Mouse (Mus musculus) 3T3-L1 (cell line): ENCODE measurements around the gene Tk2.
"Not testable (repeated sequence)": the region's sequence is repeated elsewhere in the genome, so short reads cannot be mapped to it uniquely, and the experiment has no call there.

Experiments
- DNase-seq: peaks from one replicate; pipeline ENCODE4 v3.0.0-alpha.2; 2015; ENCODE audit warnings: low read depth, low spot score

Tk2 gene

GRCm38 (mm10) chr8:104248276-104248675 lies at the start of gene Tk2:
Gene Tk2, minus strand, starts transcription at chr8:104248558.
- DNase-seq, result peak; percentile 88

- no peak for DNase-seq
Measured at GRCm38 (mm10) chr8:104294396-104294795, 46.0 kb upstream of the Tk2 start.

DNA sequence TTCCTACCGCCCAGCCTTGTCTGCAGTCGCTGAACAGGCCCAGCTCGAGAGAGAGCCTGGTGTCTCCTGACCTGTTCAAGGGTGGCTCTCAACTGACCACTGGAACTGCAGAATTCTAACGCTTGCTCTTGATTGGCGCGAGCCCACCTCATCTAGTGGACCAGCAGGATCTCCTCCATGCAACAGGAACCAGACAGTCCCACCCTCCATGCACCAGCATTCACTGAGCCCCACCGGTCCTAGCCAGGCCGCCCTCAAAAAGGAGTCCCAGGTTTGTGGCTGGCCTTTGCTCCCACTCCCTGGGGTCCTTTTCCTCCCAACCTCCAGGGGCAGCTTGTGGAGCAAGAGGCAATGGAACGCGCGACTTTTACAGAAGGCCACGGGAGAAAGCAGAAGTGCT lies 44.7 kb upstream of the Tk2 start, which contains the start of gene Cmtm2a:
Cmtm2a (minus strand) TSS at position 101 of the 400 bp plus-strand sequence.
- DNase-seq, result not testable (repeated sequence)

DNA sequence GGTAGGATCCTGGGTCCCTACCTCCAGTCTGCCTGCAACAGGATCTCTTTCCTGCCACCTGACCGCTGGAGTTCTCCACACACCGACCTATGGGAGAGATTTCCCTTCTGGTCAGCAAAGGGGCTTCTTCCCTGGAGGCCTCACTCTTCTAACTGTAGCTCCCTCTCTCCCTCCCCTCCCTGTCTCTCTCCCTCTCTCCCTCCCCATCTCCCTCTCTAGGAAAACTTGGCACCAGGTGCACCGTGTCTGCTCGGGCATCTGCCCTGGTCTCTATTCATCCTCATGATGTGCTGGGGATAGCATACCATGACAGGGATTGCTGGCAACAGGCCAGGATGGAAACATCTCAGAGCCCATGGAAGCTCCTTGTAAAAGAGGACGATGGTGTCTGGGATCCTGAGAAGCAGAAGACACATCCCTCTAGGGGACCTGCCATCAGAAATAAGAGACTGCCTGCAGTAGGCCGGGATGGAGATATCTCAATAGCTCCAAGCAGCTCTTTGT lies 20.6 kb upstream of the Tk2 start:
- no peak for DNase-seq

- DNase-seq, result no peak
Measured at GRCm38 (mm10) chr8:104268368-104268767, 20.0 kb upstream of the Tk2 start.

DNA sequence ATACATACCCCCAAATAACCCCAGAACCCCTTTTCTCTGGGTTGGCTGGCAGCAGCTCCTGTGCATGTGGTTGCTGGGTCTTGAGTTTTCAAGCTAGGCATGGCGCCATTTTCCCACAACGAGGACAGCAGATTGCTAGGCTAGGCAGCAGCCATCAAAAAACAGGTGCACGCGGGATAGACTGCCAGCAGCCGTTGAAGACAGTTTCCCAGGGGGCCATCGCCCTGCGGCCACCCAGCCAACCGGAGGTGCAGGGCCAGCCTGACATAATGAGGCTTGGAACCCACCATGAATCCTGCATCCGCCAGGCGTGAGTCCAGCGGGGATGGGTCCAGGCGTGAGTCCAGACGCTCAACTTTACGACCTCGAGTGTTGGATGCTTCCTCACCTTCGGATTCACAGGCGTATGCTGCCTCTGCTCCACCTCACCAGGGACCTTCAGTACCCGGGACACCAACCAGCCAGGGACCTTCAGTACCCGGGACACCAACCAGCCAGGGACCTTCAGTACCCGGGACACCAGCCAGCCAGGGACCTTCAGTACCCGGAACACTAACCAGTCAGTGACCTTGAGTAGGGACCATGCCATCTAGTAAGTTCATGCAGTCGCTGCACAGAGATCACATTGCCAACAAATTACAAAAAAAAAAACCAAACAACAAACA lies 16.0 kb upstream of the Tk2 start:
- not testable (repeated sequence) for DNase-seq

DNA sequence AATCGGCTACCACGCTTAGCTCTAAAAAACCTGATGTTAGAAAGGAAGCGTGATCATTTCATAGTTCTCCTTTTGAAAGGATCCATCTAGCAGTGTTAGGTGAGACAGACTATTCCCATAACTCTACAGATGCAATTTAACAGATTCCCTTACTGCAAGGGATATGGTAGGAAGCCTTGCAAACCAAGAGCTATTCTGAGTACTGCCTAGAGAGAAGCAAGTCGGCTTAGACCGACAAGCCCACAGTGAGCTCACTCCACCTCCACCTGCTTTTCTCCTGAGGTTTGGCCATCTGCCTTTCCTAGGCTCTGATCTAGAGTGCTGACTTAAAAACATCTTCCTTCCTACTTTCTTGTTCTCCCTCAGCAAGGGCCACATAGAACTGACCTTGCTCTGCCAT lies 13.4 kb upstream of the Tk2 start:
- not testable (repeated sequence) for DNase-seq

GRCm38 (mm10) chr8:104253016-104253415 lies 4.7 kb upstream of the Tk2 start:
- DNase-seq, result peak; percentile 57

DNA sequence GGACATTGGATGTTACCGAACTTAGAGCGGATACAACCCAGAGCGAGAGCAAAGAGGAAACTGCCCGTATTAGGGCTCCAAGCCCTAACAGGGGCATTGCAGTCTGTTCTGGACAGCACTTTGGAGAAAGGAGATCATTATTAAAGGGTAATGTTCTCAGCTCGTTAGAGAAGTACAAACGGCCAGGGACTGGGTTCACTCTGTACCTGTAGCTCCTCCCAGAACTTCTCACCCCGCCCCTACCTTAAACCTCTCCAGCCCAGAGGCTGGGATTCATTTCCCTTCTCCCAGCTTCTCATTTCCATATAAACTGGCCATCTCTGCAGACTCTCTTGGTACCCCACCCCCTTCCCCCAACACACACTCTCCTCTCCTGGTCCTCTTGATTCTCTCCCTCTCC lies 3.1 kb upstream of the Tk2 start:
- DNase-seq, result peak; percentile 48

DNA sequence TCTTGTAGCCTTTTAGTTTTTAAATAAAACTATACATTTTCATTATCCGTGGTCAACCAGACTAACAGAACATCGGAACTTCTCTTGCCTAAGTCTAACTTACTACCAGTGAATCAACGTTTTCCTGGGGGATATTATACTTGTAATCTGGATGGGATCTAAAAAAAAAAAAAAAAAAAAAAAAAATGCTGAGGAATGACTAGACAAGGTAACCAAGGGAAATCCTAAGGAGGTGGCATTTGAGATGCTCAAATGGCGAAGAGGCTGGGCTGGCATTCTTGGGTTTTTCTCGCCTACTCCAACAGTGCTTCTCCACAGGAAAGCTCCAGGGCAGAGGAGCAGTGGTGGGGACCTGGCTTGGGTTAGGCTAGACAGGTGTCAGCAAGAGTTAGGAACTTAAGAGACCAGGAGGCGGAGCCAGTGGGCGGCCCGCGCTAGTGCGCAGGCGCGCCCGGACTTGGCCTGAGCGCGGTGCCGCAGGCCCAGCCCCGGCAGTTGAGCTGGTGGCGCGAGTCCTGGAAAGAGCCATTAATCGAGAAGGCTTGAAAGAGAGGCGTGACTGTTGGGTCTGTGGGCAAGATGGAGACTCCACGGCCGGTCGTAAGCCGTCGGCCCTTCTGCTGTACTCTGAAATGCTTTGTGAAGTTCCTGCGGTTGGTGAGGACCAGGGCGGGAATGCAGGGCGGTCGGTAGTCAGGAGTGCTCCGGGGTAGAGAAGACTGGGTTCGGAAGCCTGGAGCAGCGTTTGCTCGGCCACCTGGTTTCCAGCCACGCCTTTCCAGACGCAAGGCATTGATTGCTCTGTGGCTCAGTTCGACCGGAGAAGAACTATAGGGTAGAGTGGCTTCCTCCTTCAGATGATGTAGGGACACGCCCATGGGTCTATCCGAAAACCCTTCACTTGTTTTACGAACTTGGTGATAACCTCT lies 2.3 kb upstream of the Tk2 start, which contains the start of gene Cklf:
Cklf (plus strand) TSS at position 423 of the 929 bp plus-strand sequence.
- DNase-seq, result peak; percentile 94

GRCm38 (mm10) chr8:104249442-104249996 lies 1.2 kb upstream of the Tk2 start:
- no peak for DNase-seq

- peak; percentile 25 for DNase-seq
Measured at GRCm38 (mm10) chr8:104247908-104248275, 466 bp downstream of the Tk2 start.

GRCm38 (mm10) chr8:104247054-104247907 lies 1.1 kb downstream of the Tk2 start:
- peak; percentile 14 for DNase-seq

GRCm38 (mm10) chr8:104246621-104247020 lies 1.7 kb downstream of the Tk2 start:
- no peak for DNase-seq

GRCm38 (mm10) chr8:104242038-104242644 lies 6.2 kb downstream of the Tk2 start:
- DNase-seq, result no peak

GRCm38 (mm10) chr8:104239418-104239861 lies 8.9 kb downstream of the Tk2 start:
- DNase-seq, result no peak

DNA sequence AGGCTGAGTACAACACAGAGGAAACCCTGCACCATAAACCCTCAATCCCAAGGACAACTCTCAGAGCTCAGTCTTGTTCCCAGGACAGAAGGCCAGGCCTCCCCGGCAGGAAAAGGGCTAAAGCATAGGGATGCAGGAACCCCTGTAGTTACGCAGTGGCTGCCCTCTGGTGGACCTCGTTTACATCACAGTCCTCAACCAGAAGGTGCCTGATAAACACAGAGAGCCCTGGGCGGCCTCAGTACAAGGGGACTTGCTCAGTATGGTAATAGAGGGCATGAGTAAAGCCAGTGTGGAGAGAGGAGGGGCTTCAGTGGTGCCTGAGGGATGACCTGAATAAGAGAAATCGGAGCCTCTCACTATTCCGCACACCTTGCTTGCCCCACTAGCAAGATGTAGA lies 13.8 kb downstream of the Tk2 start:
- peak; percentile 43 for DNase-seq

DNA sequence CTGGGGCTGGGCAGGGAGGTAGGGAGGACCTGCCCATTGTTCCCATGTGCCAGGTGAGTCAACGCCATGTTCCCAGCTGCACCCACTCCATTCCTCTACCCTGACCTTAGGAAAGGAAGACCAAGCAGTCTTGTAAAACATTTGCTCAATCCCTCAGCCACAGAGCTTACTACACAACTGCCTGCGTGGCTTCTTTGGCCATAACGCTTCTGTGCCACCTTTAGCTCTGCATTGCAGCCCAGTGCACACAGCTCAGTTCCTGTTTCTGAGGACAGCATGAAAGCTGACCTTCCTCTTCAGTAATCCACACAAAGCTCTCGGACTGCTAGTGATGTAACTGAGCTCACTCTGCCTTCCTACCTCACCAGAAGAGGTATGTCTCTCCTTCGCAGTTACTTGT lies 15.4 kb downstream of the Tk2 start:
- DNase-seq, result no peak

- DNase-seq, result no peak
Measured at GRCm38 (mm10) chr8:104232039-104232438, 16.3 kb downstream of the Tk2 start.

DNA sequence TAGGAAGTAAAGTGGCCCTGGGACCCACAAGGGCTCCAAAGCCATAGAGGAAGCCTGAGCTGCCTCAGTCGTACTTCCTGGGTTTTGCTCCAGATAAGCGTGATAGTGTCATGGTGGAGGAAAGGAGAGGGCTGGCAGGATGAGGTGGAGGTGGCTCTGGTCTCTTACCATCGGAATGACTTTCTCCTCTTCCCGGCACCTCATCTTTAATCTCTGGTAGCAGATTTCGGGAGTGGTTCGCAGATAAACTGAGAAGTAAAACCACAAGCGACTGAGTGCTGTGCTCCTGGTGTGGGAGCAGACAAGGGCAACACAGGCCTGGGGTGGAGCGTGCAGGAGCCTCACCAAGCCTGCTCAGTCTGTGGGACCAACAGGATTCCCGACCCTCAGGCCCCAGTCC lies 18.0 kb downstream of the Tk2 start:
- DNase-seq, result no peak

DNA sequence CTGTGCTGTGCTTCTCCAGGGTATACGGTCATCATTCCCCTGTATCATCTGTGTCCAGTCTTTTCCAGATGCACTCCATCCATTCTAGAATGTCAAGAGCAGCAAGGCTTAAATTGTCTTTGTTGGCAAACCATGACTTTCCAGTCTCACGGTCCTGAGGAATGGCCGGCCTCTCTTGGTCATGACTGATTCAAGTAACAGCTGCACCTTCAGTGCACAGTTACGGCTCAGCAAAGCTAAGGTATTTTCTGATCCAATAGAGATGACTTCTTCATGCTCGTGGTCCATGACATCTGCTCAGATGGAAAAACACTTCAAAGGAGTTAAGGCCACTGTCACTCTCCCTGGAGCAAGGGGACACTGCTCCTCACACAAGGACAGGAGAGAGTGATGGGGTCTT lies 21.3 kb downstream of the Tk2 start:
- no peak for DNase-seq
